Mouse (Mus musculus) cortical plate, adult 2 months (tissue): ENCODE data around the gene Nkx2-3.

Experiments used
- CTCF ChIP-seq: fragments of 200-500 bp; IDR thresholded peaks from 2 replicates; pipeline ENCODE4 v1.5.1; 2011; ENCODE audit warnings: mild to moderate bottlenecking, control low read depth, low read length; ENCODE audit not compliant: insufficient read depth; ENCODE audit errors: extremely low read depth
- POLR2A ChIP-seq: fragments of 200-500 bp; IDR thresholded peaks from 2 replicates; pipeline ENCODE4 v1.6.1; 2011; ENCODE audit warnings: mild to moderate bottlenecking, low read length, control low read depth; ENCODE audit not compliant: insufficient read depth; ENCODE audit errors: extremely low read depth

GRCm38 (mm10) chr19:43648343-43648742, 36.2 kb downstream of the Nkx2-3 start:
- no peak for TF ChIP-seq CTCF
- TF ChIP-seq POLR2A = no peak
